Mouse (Mus musculus): ENCODE results near the gene Ptprcap.
A peak's percentile ranks its signal among the peaks of the same experiment; 100 is the strongest.
"Not testable (repeated sequence)": the region's sequence is repeated elsewhere in the genome, so short reads cannot be mapped to it uniquely, and the experiment has no call there.

Ptprcap gene

DNA sequence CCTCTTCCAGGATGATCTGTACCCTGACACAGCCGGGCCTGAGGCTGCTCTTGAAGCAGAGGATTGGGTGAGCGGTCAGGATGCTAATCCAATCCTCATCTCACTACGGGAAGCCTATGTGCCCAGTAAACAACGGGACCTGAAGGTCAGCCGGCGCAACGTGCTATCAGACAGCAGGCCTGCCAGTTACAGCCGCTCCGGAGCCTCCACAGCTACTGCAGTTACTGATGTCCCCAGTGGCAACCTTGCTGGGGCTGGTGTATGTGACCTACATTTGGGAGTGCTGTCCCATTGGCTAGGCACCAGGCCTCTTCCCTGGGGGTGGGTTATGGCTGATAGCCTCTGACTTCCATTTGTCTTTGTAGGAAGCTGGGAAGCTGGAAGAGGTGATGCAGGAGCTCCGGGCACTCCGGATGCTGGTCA, at the start of gene Ptprcap:
TSS of gene Ptprcap (plus strand) at position 373 of the 423 bp plus-strand sequence.
- no peak for DNase-seq (ENCODE audit: low spot score in 2 of 2)

DNA sequence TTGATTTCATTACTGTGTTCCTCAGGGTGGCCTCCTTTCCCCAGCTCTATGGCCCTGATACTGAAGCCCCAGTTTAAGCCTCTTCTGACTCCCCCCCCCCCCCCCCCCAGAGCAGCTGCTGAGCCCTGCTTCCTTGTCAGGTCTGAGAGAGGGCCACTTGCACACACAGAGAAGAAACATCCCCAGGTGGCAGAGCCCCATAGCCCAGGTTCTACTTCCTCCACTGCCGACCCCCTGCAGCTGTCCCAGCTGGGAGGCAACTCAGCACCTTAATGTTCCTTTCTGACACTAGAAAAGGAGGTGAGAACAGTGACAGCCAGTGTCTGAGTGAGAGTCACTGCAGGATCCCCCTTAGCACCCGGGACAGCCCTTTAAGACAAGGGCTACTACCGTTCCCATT, 49.6 kb upstream of the Ptprcap start:
- DNase-seq (ENCODE audit: low spot score in 2 of 2) = no peak

GRCm38 (mm10) chr19:4104675-4105194, 48.7 kb upstream of the Ptprcap start:
- DNase-seq (ENCODE audit: low spot score in 2 of 2) = no peak

- no peak for DNase-seq (ENCODE audit: low spot score in 2 of 2)
Observed at GRCm38 (mm10) chr19:4106654-4107053, 46.8 kb upstream of the Ptprcap start.

GRCm38 (mm10) chr19:4108535-4108934, 44.9 kb upstream of the Ptprcap start:
- no peak for DNase-seq (ENCODE audit: low spot score in 2 of 2)

DNA sequence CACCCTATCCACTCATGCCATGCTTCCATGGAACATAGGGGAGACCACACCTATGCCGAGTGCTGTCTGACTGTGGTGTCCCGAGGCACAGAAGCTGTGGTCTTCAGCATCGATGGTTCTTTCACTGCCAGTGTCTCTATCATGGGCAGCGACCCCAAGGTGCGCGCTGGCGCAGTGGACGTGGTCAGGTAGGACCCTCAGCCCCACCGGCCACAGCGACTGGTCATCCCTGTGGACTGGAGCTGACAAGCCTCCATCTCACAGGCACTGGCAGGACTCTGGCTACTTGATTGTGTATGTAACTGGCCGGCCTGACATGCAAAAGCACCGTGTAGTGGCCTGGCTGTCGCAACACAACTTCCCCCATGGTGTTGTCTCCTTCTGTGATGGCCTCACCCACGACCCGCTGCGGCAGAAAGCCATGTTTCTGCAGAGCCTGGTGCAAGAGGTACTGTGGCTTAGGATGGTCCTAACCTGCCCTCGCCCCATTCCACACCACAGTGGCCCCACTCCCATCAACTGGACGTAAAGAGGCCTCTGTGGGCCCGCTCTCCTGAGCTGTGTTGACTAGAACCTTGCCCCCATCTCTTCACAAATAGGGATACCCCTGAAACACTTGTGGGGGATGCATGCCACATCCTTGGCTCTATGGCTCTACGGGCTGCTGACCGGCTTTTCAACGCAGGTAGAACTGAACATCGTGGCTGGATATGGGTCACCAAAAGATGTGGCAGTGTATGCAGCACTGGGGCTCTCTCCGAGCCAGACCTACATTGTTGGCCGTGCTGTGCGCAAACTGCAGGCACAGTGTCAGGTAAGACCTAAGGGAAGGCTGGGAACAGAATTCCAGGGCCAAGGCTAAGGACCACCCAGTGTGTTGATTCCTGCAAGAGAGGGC, 41.1 kb upstream of the Ptprcap start:
- DNase-seq (ENCODE audit: low spot score in 2 of 2) = no peak

DNA sequence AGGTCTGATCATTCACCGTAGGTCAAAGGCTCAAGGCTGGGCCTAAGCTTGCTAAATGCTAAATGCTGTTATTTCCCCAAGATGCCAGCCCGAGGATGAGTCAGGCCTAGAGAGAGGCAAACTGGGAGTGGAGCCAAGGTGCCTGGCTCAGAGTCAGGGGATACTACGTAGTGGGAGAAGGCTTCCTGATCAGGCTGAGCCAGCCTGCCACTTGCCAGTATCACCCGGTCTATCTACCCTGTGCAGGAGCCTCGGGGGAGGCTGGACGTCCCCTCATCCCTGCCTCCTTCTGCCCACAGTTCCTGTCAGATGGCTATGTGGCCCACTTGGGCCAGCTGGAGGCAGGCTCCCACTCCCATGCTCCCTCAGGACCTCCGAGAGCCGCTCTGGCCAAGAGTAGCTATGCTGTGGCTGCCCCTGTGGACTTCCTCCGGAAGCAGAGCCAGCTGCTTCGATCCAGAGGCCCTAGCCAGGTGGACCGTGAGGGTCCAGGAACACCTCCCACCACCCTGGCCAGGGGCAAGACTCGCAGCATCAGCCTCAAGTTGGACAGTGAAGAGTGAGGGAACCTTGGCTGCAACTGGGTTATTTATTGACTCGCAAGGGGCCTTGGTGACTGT, 40.1 kb upstream of the Ptprcap start:
- DNase-seq (ENCODE audit: low spot score in 2 of 2) = peak in 1 of 2 experiments; percentile 91

DNA sequence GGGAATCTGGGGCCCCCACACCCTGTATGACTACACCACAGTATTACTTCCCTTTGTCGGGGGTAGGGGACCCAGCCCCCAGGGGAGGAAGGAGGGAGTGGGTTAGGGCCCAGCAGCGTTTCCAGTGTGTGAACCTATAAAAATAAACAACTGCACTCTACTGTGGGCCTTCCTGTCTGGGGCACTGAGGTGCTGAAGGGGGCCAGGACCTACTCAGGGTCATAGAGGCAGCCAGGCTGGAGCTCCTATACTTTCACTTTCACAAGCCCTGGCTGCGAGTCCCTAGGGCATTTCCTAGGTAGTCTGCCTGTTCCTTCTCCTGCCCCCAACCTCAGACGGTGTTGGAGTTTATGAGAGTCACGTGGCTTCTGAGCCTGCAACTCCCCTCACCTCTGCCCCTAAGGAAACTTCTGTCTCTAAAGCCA, 39.6 kb upstream of the Ptprcap start:
- no peak for DNase-seq (ENCODE audit: low spot score in 2 of 2)

- DNase-seq (ENCODE audit: low spot score in 2 of 2) = no peak
Observed at GRCm38 (mm10) chr19:4114551-4114950, 38.9 kb upstream of the Ptprcap start.

DNA sequence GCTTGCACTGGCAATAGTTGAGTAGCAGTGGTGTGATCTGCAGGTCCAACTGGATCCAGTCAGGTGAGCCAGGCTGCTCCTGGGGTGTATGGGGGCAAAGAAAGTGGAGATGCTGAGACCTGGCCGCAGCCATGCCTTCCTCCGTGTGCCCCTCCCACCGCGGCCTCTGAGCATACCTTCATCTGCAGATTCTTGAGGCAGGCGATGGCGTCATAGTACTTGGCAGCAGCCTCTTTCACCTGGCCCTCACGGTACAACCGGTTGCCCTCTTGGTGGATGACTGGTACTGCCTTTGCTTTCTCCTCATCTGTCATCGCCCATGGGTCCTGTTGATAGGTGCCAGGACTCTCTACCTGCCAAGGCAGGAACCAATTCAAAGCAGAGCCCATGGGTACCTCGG, 38.3 kb upstream of the Ptprcap start:
- DNase-seq (ENCODE audit: low spot score in 2 of 2) = no peak

- no peak for DNase-seq (ENCODE audit: low spot score in 2 of 2)
Observed at GRCm38 (mm10) chr19:4115816-4116215, 37.6 kb upstream of the Ptprcap start.

DNA sequence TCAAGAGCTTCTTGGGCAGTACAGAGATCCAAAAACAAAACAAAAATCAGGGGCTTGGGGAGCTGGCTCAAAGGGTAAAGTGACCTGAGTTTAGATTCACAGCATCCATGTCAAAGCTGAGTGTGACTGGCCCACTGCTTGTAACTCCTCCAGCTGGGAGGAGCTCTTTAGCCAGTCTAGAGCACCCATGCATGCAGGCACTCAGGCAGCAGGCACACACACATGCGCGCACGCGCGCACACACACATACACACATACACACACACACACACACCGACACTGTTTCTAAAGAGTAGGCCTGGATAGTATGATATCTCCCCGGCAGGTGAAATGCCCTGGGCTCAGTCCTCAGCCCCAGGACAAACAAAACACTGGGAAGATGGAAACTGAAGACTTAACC, 36.4 kb upstream of the Ptprcap start:
- DNase-seq (ENCODE audit: low spot score in 2 of 2) = no peak

- no peak for DNase-seq (ENCODE audit: low spot score in 2 of 2)
Observed at GRCm38 (mm10) chr19:4118350-4118749, 35.1 kb upstream of the Ptprcap start.

GRCm38 (mm10) chr19:4119716-4120487, 33.5 kb upstream of the Ptprcap start:
- DNase-seq (ENCODE audit: low spot score in 2 of 2) = no peak

DNA sequence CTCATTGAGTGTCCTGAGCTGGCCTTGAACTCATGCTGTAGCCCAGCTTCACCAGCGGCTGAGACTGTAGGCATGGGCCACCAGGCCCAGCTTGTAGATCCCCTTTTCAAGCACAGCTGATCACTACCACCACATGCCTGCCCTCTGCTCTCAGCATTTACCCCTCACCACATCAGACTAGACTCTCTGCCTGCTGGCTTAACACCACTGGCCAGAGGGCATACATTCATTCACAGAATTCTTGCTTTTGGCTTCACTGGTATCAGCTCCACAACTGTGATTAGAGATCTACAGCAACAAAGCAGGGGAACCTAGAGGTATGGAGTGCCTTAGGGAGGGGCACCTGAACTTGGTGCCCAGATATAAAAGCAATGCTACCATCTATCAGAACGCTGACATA, 32.9 kb upstream of the Ptprcap start:
- no peak for DNase-seq (ENCODE audit: low spot score in 2 of 2)

- DNase-seq (ENCODE audit: low spot score in 2 of 2) = peak; percentile 96 to 98
Observed at GRCm38 (mm10) chr19:4121097-4121805, 32.2 kb upstream of the Ptprcap start.

DNA sequence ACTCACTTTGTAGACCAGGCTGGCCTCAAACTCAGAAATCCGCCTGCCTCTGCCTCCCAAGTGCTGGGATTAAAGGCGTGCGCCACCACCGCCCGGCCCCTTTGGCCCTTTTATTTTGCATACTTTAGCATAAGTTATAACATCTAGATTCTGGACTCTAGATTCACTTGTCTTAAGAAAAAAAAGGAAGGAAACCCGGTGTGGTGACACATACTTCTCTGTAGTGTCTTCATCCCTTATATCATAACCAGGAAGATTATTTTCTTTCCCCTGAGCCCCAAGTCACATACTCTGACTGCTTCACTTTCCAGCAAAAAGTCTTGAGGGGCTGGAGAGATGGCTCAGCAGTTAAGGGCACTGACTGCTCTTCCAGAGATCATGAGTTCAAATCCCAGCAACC, 31.5 kb upstream of the Ptprcap start:
- DNase-seq (ENCODE audit: low spot score in 2 of 2) = not testable (repeated sequence)

DNA sequence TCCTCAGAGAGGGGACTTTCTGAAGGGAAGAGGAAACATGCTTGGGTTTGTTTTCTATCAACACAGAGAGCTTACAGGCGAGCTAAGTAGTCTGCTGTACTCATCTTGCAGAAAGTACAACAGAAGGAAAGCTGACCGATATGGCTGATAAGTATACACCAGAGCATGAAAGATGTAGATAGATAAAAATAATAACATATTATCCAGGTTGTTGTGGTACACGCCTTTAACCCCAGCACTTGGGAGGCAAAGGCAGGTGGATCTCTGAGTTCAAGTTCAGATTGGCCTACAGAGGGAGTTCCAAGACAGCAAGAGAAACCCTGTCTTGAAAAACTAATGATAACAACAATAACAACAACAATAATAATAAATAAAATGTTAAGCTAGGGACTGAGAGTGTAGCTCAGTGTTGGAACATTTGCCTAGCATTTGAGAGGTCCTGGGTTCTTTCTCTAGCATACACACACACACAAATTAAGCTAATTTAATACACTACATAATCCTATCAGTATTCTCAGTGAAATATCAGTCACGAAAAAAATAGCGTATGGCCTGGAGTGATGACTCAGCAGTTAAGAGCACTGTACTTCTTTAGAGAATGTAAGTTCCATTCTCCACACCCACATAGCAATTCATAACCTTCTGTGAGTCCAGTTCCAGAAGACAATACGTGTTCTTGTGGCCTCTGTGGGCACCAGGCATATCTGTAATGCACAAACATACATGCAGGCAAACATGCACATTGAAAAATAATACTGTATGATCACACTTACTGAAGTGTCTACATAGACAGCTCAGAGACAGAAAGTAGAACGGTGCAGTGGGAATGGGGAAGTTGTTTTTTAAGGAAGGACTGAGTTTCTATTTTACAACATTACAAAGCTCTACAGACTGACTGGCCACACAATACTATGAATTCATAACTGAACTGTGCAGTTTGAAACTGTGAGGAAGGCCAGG, 30.7 kb upstream of the Ptprcap start:
- no peak for DNase-seq (ENCODE audit: low spot score in 2 of 2)

GRCm38 (mm10) chr19:4124432-4124831, 29.0 kb upstream of the Ptprcap start:
- no peak for DNase-seq (ENCODE audit: low spot score in 2 of 2)

DNA sequence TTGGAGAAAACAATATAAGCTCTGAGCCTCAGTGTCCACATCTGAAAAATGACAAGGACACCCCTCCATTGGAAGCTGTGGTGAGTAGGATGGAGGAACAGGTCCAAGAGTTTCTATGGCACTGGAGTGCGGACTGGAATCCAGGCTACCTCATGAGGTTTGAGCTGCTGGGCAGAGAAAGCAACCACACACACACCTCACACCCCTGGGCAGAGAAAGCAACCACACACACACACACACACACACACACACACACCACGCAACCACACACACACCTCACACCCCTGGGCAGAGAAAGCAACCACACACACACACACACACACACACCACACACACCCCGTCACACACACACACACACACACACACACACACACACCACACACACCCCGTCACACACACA, 28.1 kb upstream of the Ptprcap start:
- not testable (repeated sequence) for DNase-seq (ENCODE audit: low spot score in 2 of 2)

All from left cerebral cortex, adult 9 months (tissue).